Mouse (Mus musculus): ENCODE measurements around the gene Abcc4. TPM values are rescaled to one million over a fixed set of nuclear protein-coding genes. Genes with fewer than 3 reads are reported as not detected.

Abcc4 gene
- polyA plus RNA-seq, 1 experiment = 0.96 TPM

GRCm38 (mm10) chr14:118710945-118711344 lies 4.9 kb upstream of the Abcc4 start:
- H3K27ac ChIP-seq (ENCODE audit: control insufficient read depth, insufficient read depth, low read depth, low read length) = no peak overlapping the region
- no peaks in the 10 kb centered on the region for H3K36me3 ChIP-seq (ENCODE audit: control insufficient read depth, insufficient read depth, low read length)
- TF ChIP-seq CTCF (IDR thresholded peaks at IDR 0.05; ENCODE audit: control insufficient read depth, insufficient read depth, insufficient replicate concordance, low read depth, low read length) (no peak), POLR2A (IDR thresholded peaks at IDR 0.05; ENCODE audit: control insufficient read depth, low read depth, low read length) (no peak)
- no peak overlapping the region for H3K4me3 ChIP-seq (ENCODE audit: control insufficient read depth, low read depth, low read length)
- peaks cover 20% of the 10 kb centered on the region for H3K4me1 ChIP-seq (ENCODE audit: control insufficient read depth, insufficient read depth, low read length)
- no peaks in the 10 kb centered on the region for H3K27me3 ChIP-seq (ENCODE audit: control insufficient read depth, insufficient read depth, low read length)

- Histone ChIP-seq H3K36me3 (ENCODE audit: control insufficient read depth, insufficient read depth, low read length) (no peaks in the 10 kb centered on the region), H3K4me3 (ENCODE audit: control insufficient read depth, low read depth, low read length) (no peak overlapping the region), H3K4me1 (ENCODE audit: control insufficient read depth, insufficient read depth, low read length) (peaks cover 24% of the 10 kb centered on the region), H3K27me3 (ENCODE audit: control insufficient read depth, insufficient read depth, low read length) (no peaks in the 10 kb centered on the region), H3K27ac (ENCODE audit: control insufficient read depth, insufficient read depth, low read depth, low read length) (0 out of 2 replicates have a peak overlapping the region, but pooled peaks have one; percentile 45)
- TF ChIP-seq CTCF (IDR thresholded peaks at IDR 0.05; ENCODE audit: control insufficient read depth, insufficient read depth, insufficient replicate concordance, low read depth, low read length) (no peak), POLR2A (IDR thresholded peaks at IDR 0.05; ENCODE audit: control insufficient read depth, low read depth, low read length) (no peak)
These were observed 3.7 kb upstream of the Abcc4 start for GRCm38 (mm10) chr14:118709736-118710135.

GRCm38 (mm10) chr14:118708126-118708525 lies 2.1 kb upstream of the Abcc4 start:
- H3K27me3 ChIP-seq (ENCODE audit: control insufficient read depth, insufficient read depth, low read length) = no peaks in the 10 kb centered on the region
- H3K27ac ChIP-seq (ENCODE audit: control insufficient read depth, insufficient read depth, low read depth, low read length) = no peak overlapping the region

GRCm38 (mm10) chr14:118706962-118707361 lies 943 bp upstream of the Abcc4 start:
- TF ChIP-seq CTCF (IDR thresholded peaks at IDR 0.05; ENCODE audit: control insufficient read depth, insufficient read depth, insufficient replicate concordance, low read depth, low read length) (no peak), POLR2A (IDR thresholded peaks at IDR 0.05; ENCODE audit: control insufficient read depth, low read depth, low read length) (no peak)
- no peaks in the 10 kb centered on the region for H3K27me3 ChIP-seq (ENCODE audit: control insufficient read depth, insufficient read depth, low read length)
- H3K4me3 ChIP-seq (ENCODE audit: control insufficient read depth, low read depth, low read length) = peak overlapping the region; percentile 40
- no peak overlapping the region for H3K27ac ChIP-seq (ENCODE audit: control insufficient read depth, insufficient read depth, low read depth, low read length)
- no peaks in the 10 kb centered on the region for H3K36me3 ChIP-seq (ENCODE audit: control insufficient read depth, insufficient read depth, low read length)
- H3K4me1 ChIP-seq (ENCODE audit: control insufficient read depth, insufficient read depth, low read length) = peaks cover 18% of the 10 kb centered on the region

More at GRCm38 (mm10) chr14:118708126-118708525, 2.1 kb upstream of the Abcc4 start:
- peaks cover 18% of the 10 kb centered on the region for H3K4me1 ChIP-seq (ENCODE audit: control insufficient read depth, insufficient read depth, low read length)
- no peak for TF ChIP-seq CTCF (IDR thresholded peaks at IDR 0.05; ENCODE audit: control insufficient read depth, insufficient read depth, insufficient replicate concordance, low read depth, low read length)
- TF ChIP-seq POLR2A (IDR thresholded peaks at IDR 0.05; ENCODE audit: control insufficient read depth, low read depth, low read length) = no peak
- no peak overlapping the region for H3K4me3 ChIP-seq (ENCODE audit: control insufficient read depth, low read depth, low read length)
- H3K36me3 ChIP-seq (ENCODE audit: control insufficient read depth, insufficient read depth, low read length) = no peaks in the 10 kb centered on the region

GRCm38 (mm10) chr14:118705465-118705807 lies 583 bp downstream of the Abcc4 start:
- Histone ChIP-seq H3K4me1 (ENCODE audit: control insufficient read depth, insufficient read depth, low read length) (peaks cover 18% of the 10 kb centered on the region), H3K4me3 (ENCODE audit: control insufficient read depth, low read depth, low read length) (peak overlapping the region; percentile 85), H3K36me3 (ENCODE audit: control insufficient read depth, insufficient read depth, low read length) (no peaks in the 10 kb centered on the region), H3K27ac (ENCODE audit: control insufficient read depth, insufficient read depth, low read depth, low read length) (no peak overlapping the region), H3K27me3 (ENCODE audit: control insufficient read depth, insufficient read depth, low read length) (no peaks in the 10 kb centered on the region)
- TF ChIP-seq POLR2A (IDR thresholded peaks at IDR 0.05; ENCODE audit: control insufficient read depth, low read depth, low read length) (0 out of 2 replicates have a peak, but pooled peaks have one; percentile 11), CTCF (IDR thresholded peaks at IDR 0.05; ENCODE audit: control insufficient read depth, insufficient read depth, insufficient replicate concordance, low read depth, low read length) (no peak)

- Histone ChIP-seq H3K36me3 (ENCODE audit: control insufficient read depth, insufficient read depth, low read length) (no peaks in the 10 kb centered on the region), H3K4me1 (ENCODE audit: control insufficient read depth, insufficient read depth, low read length) (peaks cover 16% of the 10 kb centered on the region), H3K27ac (ENCODE audit: control insufficient read depth, insufficient read depth, low read depth, low read length) (no peak overlapping the region), H3K4me3 (ENCODE audit: control insufficient read depth, low read depth, low read length) (no peak overlapping the region), H3K27me3 (ENCODE audit: control insufficient read depth, insufficient read depth, low read length) (no peaks in the 10 kb centered on the region)
- TF ChIP-seq CTCF (IDR thresholded peaks at IDR 0.05; ENCODE audit: control insufficient read depth, insufficient read depth, insufficient replicate concordance, low read depth, low read length) (no peak), POLR2A (IDR thresholded peaks at IDR 0.05; ENCODE audit: control insufficient read depth, low read depth, low read length) (no peak)
These were observed 2.7 kb downstream of the Abcc4 start for GRCm38 (mm10) chr14:118703363-118703762.

GRCm38 (mm10) chr14:118701991-118702608 lies 3.9 kb downstream of the Abcc4 start:
- no peak overlapping the region for H3K4me3 ChIP-seq (ENCODE audit: control insufficient read depth, low read depth, low read length)
- H3K27me3 ChIP-seq (ENCODE audit: control insufficient read depth, insufficient read depth, low read length) = no peaks in the 10 kb centered on the region
- no peaks in the 10 kb centered on the region for H3K36me3 ChIP-seq (ENCODE audit: control insufficient read depth, insufficient read depth, low read length)
- no peak overlapping the region for H3K27ac ChIP-seq (ENCODE audit: control insufficient read depth, insufficient read depth, low read depth, low read length)
- H3K4me1 ChIP-seq (ENCODE audit: control insufficient read depth, insufficient read depth, low read length) = peaks cover 13% of the 10 kb centered on the region
- TF ChIP-seq POLR2A (IDR thresholded peaks at IDR 0.05; ENCODE audit: control insufficient read depth, low read depth, low read length) = no peak
- TF ChIP-seq CTCF (IDR thresholded peaks at IDR 0.05; ENCODE audit: control insufficient read depth, insufficient read depth, insufficient replicate concordance, low read depth, low read length) = peak; percentile 15; the same call in 1 of the 2 replicates

Measured in testis, adult 2 months (tissue).